Mouse (Mus musculus): ENCODE results near the gene Vwf. TPM values are rescaled to one million over a fixed set of nuclear protein-coding genes. Genes with fewer than 3 reads are reported as not detected.

Gene Vwf
- total RNA-seq, 2 experiments from 2014 or later, result 0.10 to 5.1 TPM

- 0 out of 2 replicates have a peak, but pooled peaks have one; percentile 9 for ATAC-seq (replicated peaks; ENCODE audit: poor library complexity, severe bottlenecking)
Observed at GRCm38 (mm10) chr6:125540826-125541225, 5.7 kb upstream of the Vwf start.

GRCm38 (mm10) chr6:125541296-125541695 lies 5.3 kb upstream of the Vwf start:
- ATAC-seq (replicated peaks; ENCODE audit: poor library complexity, severe bottlenecking), result no peak

- ATAC-seq (replicated peaks; ENCODE audit: poor library complexity, severe bottlenecking), result peak; percentile 67
Observed at GRCm38 (mm10) chr6:125548406-125548805, 1.8 kb downstream of the Vwf start.

GRCm38 (mm10) chr6:125550172-125550571 lies 3.6 kb downstream of the Vwf start:
- no peak for ATAC-seq (replicated peaks; ENCODE audit: poor library complexity, severe bottlenecking)

- no peak for ATAC-seq (replicated peaks; ENCODE audit: poor library complexity, severe bottlenecking)
Observed at GRCm38 (mm10) chr6:125552760-125553159, 6.2 kb downstream of the Vwf start.

- no peak for ATAC-seq (replicated peaks; ENCODE audit: poor library complexity, severe bottlenecking)
Observed at GRCm38 (mm10) chr6:125553551-125553950, 7.0 kb downstream of the Vwf start.

GRCm38 (mm10) chr6:125558831-125559230 lies 12.3 kb downstream of the Vwf start:
- no peak for ATAC-seq (replicated peaks; ENCODE audit: poor library complexity, severe bottlenecking)

- ATAC-seq (replicated peaks; ENCODE audit: poor library complexity, severe bottlenecking), result 0 out of 2 replicates have a peak, but pooled peaks have one; percentile 2
Observed at GRCm38 (mm10) chr6:125561031-125561430, 14.5 kb downstream of the Vwf start.

GRCm38 (mm10) chr6:125561521-125561920 lies 14.9 kb downstream of the Vwf start:
- ATAC-seq (replicated peaks; ENCODE audit: poor library complexity, severe bottlenecking), result no peak

- ATAC-seq (replicated peaks; ENCODE audit: poor library complexity, severe bottlenecking), result no peak
Observed at GRCm38 (mm10) chr6:125564812-125565281, 18.3 kb downstream of the Vwf start.

- no peak for ATAC-seq (replicated peaks; ENCODE audit: poor library complexity, severe bottlenecking)
Observed at GRCm38 (mm10) chr6:125565326-125565725, 18.8 kb downstream of the Vwf start.

- ATAC-seq (replicated peaks; ENCODE audit: poor library complexity, severe bottlenecking), result no peak
Observed at GRCm38 (mm10) chr6:125566656-125567055, 20.1 kb downstream of the Vwf start.

GRCm38 (mm10) chr6:125568381-125568780 lies 21.8 kb downstream of the Vwf start:
- no peak for ATAC-seq (replicated peaks; ENCODE audit: poor library complexity, severe bottlenecking)

- ATAC-seq (replicated peaks; ENCODE audit: poor library complexity, severe bottlenecking), result peak; percentile 83
Observed at GRCm38 (mm10) chr6:125572291-125573188, 26.0 kb downstream of the Vwf start.

- ATAC-seq (replicated peaks; ENCODE audit: poor library complexity, severe bottlenecking), result peak; percentile 88
Observed at GRCm38 (mm10) chr6:125573189-125573928, 26.8 kb downstream of the Vwf start.

- ATAC-seq (replicated peaks; ENCODE audit: poor library complexity, severe bottlenecking), result no peak
Observed at GRCm38 (mm10) chr6:125575080-125575479, 28.5 kb downstream of the Vwf start.

GRCm38 (mm10) chr6:125577301-125577700 lies 30.7 kb downstream of the Vwf start:
- no peak for ATAC-seq (replicated peaks; ENCODE audit: poor library complexity, severe bottlenecking)

GRCm38 (mm10) chr6:125577882-125578646 lies 31.5 kb downstream of the Vwf start:
- ATAC-seq (replicated peaks; ENCODE audit: poor library complexity, severe bottlenecking), result no peak

GRCm38 (mm10) chr6:125578647-125579011 lies 32.1 kb downstream of the Vwf start:
- ATAC-seq (replicated peaks; ENCODE audit: poor library complexity, severe bottlenecking), result no peak

GRCm38 (mm10) chr6:125579864-125580263 lies 33.3 kb downstream of the Vwf start:
- ATAC-seq (replicated peaks; ENCODE audit: poor library complexity, severe bottlenecking), result no peak
